Mouse (Mus musculus) liver, embryonic 13.5 days (tissue): ENCODE results near the gene Abhd4. TPM values are rescaled to one million over a fixed set of nuclear protein-coding genes. Genes with fewer than 3 reads are reported as not detected.
A peak's percentile ranks its signal among the peaks of the same experiment; 100 is the strongest.

ENCODE experiments used
- ATAC-seq: fragments of 200-750 bp; cut with Nextera tagmentation; 2 replicates; pipeline ENCODE4 v1.8.0; 2017; ENCODE audit warnings: low read depth, mild to moderate bottlenecking, moderate number of reproducible peaks, moderate library complexity
- DNase-seq: peaks from one replicate; pipeline ENCODE4 v3.0.0; 2022
- H3K27ac ChIP-seq: fragments of 300-500 bp; sonication (generic); 2 replicates; pipeline ENCODE4 v1.5.1; 2015; ENCODE audit warnings: moderate library complexity, mild to moderate bottlenecking, inconsistent platforms
- H3K27me3 ChIP-seq: fragments of 300-500 bp; sonication (generic); 2 replicates; pipeline ENCODE4 v1.6.1; 2015; ENCODE audit warnings: mild to moderate bottlenecking, inconsistent platforms
- H3K36me3 ChIP-seq: fragments of 300-500 bp; sonication (generic); 2 replicates; pipeline ENCODE4 v1.6.1; 2015; ENCODE audit warnings: mild to moderate bottlenecking, inconsistent platforms
- H3K4me1 ChIP-seq: fragments of 300-500 bp; sonication (generic); replicated peaks from 2 replicates; pipeline ENCODE4 v1.6.1; 2015; ENCODE audit warnings: inconsistent platforms
- H3K4me2 ChIP-seq: fragments of 300-500 bp; sonication (generic); 2 replicates; pipeline ENCODE4 v1.6.1; 2015; ENCODE audit warnings: inconsistent platforms, mild to moderate bottlenecking, moderate library complexity
- H3K4me3 ChIP-seq: fragments of 300-500 bp; sonication (generic); replicated peaks from 2 replicates; pipeline ENCODE4 v1.5.1; 2015; ENCODE audit warnings: mild to moderate bottlenecking, inconsistent platforms
- H3K9ac ChIP-seq: fragments of 300-500 bp; sonication (generic); 2 replicates; pipeline ENCODE4 v1.6.1; 2015; ENCODE audit warnings: mild to moderate bottlenecking, inconsistent platforms
- H3K9me3 ChIP-seq: fragments of 300-500 bp; sonication (generic); replicated peaks from 2 replicates; pipeline ENCODE4 v1.6.1; 2016; ENCODE audit warnings: inconsistent platforms
- WGBS: fragments of 180-500 bp; shearing (Covaris S2); methylation state at CpG from one replicate; pipeline ENCODE4 v1.1.7; 2015; ENCODE audit not compliant: insufficient replicate concordance; 5-methylcytosine and 5-hydroxymethylcytosine counted together
- polyA plus RNA-seq: library from polyadenylated mRNA; unstranded; fragments of >200 nt; fragmentation: Nextera tagmentation; extraction: Ambion mirVana; gene quantifications from 2 replicates; pipeline ENCODE4 v1.2.1, GENCODE M21; 2015

Gene Abhd4
- polyA plus RNA-seq, 1 experiment from 2014 or later = 17.9 TPM

DNA sequence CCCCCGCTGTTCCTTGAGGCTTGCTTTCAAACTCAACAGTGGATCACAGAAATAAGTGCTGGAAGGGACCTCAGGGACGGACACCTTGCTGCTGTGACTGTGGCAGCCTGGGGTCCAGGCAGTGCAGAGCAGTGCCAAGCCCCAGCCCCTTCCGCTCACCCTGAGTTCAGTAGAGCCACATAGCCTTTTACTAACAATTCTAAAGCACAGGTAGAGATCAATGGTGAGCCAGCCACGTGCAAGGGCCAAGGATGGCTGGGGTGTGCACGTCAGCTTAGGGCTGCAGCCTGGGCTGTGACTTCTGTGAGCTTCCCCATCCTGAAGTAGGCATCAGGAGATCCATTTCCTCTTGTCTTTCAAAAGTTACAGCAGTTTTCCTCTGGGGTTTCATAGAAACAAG, 42.2 kb upstream of the Abhd4 start:
- ATAC-seq (no peak), DNase-seq (no peak)
- no peak overlapping the region for H3K27ac ChIP-seq
- no peak overlapping the region for H3K4me2 ChIP-seq
- peaks cover 21% of the 10 kb centered on the region for H3K4me1 ChIP-seq
- no peaks in the 10 kb centered on the region for H3K36me3 ChIP-seq
- H3K4me3 ChIP-seq = no peak overlapping the region
- 65% methylated on average over 5 of the region's 5 CpGs for WGBS
- H3K27me3 ChIP-seq = peaks cover 4% of the 10 kb centered on the region; the same call in 1 of the 2 replicates
- H3K9ac ChIP-seq = no peak overlapping the region
- no peaks in the 10 kb centered on the region for H3K9me3 ChIP-seq

DNA sequence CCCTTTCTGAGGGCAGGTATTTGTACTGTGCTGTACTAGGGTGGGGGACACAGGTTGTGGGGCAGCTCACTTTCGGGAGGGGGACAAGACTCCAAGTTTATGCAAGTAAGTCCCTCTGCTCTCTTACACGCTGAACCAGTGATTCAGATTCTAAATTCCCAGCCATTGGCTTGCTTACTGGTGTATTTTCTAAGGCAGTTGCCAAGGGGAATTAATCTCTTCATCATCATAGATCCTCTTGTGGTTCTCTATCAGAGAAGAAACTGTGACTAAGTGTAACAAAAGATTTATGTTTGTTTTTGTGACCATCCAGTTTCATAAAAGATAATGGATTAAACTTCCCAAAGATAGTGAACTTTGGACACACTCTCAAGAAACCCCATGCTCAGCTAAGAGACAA, 40.3 kb upstream of the Abhd4 start:
- H3K27me3 ChIP-seq = no peaks in the 10 kb centered on the region; the same call in 1 of the 2 replicates
- H3K9ac ChIP-seq = no peak overlapping the region
- H3K36me3 ChIP-seq = no peaks in the 10 kb centered on the region
- no peak overlapping the region for H3K4me3 ChIP-seq
- ATAC-seq (no peak), DNase-seq (no peak)
- WGBS = 63% methylated on average over 2 of the region's 2 CpGs
- no peaks in the 10 kb centered on the region for H3K9me3 ChIP-seq
- H3K27ac ChIP-seq = no peak overlapping the region
- H3K4me1 ChIP-seq = peaks cover 2% of the 10 kb centered on the region
- H3K4me2 ChIP-seq = no peak overlapping the region

DNA sequence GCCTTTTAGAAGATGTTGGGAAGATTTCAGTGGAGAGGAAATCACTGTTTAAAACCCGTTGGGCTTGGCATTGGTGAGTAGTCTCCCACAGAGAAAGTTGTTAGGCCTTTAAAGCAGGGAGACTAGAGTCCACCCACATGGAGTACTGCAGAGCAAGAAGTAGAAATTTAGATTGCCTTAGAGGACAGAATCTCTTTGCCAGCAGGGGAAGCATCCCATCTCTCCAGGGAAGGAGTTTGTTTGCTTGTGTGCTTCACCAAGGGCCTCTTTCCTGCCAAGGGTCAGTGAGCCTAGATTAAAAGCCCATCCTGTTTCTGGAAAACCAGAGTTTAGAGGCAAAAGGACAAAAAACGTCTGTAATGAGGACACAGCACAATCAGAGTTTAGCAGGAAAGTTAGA, 39.5 kb upstream of the Abhd4 start:
- no peak overlapping the region for H3K27ac ChIP-seq
- DNase-seq (no peak), ATAC-seq (no peak)
- H3K9ac ChIP-seq = no peak overlapping the region
- H3K4me2 ChIP-seq = no peak overlapping the region
- H3K9me3 ChIP-seq = no peaks in the 10 kb centered on the region
- no peaks in the 10 kb centered on the region for H3K36me3 ChIP-seq
- no peak overlapping the region for H3K4me3 ChIP-seq
- H3K27me3 ChIP-seq = peaks cover 6% of the 10 kb centered on the region
- 24% methylated on average over 2 of the region's 2 CpGs for WGBS
- no peaks in the 10 kb centered on the region for H3K4me1 ChIP-seq

DNA sequence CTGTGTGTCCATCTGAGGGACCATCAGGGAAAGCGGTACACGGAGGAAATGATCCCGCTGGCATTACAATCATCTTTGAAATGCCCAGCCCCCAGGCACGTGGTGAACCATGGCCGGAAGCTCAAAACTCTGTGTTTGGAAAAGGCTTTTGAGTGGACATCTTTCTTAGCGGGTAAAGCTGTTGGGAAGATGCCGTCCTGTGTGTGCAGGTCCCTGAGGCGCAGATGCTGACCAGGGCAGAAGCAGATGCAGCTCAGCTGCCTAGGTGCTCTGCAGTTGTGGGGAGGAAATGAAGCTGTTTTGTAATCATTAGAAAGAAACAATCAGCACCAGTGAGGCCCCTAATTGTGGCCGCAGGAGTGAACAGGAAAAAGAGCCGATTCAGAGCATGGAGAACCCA, 39.1 kb upstream of the Abhd4 start:
- Histone ChIP-seq H3K9me3 (no peaks in the 10 kb centered on the region), H3K4me3 (no peak overlapping the region), H3K4me2 (no peak overlapping the region), H3K4me1 (no peaks in the 10 kb centered on the region), H3K27ac (no peak overlapping the region), H3K27me3 (peaks cover 10% of the 10 kb centered on the region), H3K36me3 (no peaks in the 10 kb centered on the region), H3K9ac (no peak overlapping the region)
- no peak for ATAC-seq
- no peak for DNase-seq
- WGBS = 63% methylated on average over 10 of the region's 10 CpGs

DNA sequence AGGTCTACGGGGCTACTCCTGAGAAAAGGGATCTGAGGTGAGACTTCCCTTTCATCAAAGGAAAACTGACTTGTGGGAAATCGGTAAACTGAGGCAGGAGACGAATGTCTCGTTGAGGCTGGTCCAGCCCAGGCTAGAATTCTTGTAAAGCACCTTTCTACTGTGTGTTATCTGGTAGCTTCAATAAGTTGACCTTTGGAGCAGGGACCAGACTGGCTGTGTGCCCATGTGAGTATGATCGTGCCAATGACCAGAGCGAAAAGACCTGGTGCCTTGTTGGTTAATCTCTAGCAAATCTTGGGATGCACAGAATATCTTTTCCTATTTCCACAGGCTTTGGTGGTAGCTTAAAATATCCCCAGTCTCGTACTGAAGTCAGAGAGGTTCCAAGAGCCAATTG, 37.9 kb upstream of the Abhd4 start:
- Histone ChIP-seq H3K36me3 (no peaks in the 10 kb centered on the region), H3K9me3 (no peaks in the 10 kb centered on the region), H3K27me3 (peaks cover 10% of the 10 kb centered on the region), H3K9ac (no peak overlapping the region), H3K27ac (no peak overlapping the region), H3K4me1 (peaks cover 8% of the 10 kb centered on the region), H3K4me2 (no peak overlapping the region), H3K4me3 (no peak overlapping the region)
- ATAC-seq (no peak), DNase-seq (no peak)
- WGBS = 75% methylated on average over 7 of the region's 7 CpGs

DNA sequence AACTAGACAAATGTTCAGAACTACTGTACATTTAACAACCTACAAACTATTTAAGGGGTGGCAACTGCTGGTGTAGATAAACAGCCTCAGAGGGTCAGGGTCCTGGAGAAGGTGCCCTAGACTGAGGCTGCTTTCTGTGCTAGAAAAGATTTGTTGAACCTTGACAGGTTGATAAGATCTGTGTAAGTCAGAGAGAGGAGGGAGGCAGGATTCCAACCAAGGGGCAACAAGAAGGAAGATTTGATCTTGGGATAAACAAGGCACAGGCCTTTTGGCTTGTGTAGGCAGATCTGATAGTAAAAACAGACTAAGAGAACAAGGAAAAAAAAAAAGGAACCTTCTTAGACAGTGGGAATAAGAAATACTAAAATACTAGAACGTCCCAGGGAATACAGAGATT, 35.8 kb upstream of the Abhd4 start:
- peaks cover 10% of the 10 kb centered on the region for H3K27me3 ChIP-seq
- WGBS = 67% methylated on average over 1 of the region's 1 CpGs
- DNase-seq = no peak
- H3K36me3 ChIP-seq = no peaks in the 10 kb centered on the region
- H3K4me2 ChIP-seq = no peak overlapping the region
- H3K27ac ChIP-seq = no peak overlapping the region
- H3K4me1 ChIP-seq = peaks cover 29% of the 10 kb centered on the region
- ATAC-seq = no peak
- no peak overlapping the region for H3K9ac ChIP-seq
- no peaks in the 10 kb centered on the region for H3K9me3 ChIP-seq
- no peak overlapping the region for H3K4me3 ChIP-seq

DNA sequence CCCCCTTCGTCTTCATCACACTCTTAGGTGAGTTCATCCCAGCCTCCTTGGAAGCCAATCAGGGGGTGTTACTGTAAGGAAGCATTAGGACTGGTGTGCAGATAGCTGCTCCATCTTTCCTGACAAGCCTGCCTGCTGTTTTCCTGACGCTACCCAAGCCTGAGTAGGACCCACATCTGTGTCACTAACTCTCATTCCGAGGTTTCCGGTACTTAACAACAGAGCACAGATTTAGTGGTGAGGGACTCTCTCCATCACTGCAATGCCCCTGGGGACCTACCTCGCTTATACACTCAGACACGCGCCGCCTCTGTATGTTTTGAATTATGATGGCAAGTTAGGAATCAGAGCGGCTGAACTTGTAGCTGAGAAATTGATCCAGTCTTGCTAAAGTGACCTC, 35.3 kb upstream of the Abhd4 start:
- ATAC-seq (no peak), DNase-seq (no peak)
- Histone ChIP-seq H3K4me3 (no peak overlapping the region), H3K27me3 (peaks cover 10% of the 10 kb centered on the region), H3K9ac (no peak overlapping the region), H3K4me1 (peaks cover 29% of the 10 kb centered on the region), H3K9me3 (no peaks in the 10 kb centered on the region), H3K36me3 (no peaks in the 10 kb centered on the region), H3K27ac (no peak overlapping the region), H3K4me2 (no peak overlapping the region)
- 64% methylated on average over 9 of the region's 9 CpGs for WGBS

DNA sequence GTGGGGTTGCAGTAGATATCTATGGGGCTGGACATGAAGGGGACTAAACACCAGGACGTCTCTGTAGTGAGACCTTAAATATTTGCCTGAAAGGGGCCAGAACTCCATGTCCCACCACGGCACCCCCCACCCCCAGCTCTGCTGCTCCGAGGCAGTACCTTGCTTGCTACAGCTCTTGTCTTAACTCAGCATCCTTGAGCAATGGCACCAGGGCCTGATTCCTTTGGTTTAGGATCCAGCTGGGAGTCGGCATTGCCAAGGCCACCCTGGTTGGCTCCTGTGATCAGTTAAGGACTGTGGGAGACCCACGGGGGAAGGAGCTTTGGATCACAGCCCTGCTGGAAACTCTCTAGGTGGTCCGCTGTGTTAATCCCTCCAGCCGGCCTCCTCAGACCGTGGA, 34.7 kb upstream of the Abhd4 start:
- Histone ChIP-seq H3K27ac (no peak overlapping the region), H3K27me3 (peaks cover 10% of the 10 kb centered on the region), H3K36me3 (no peaks in the 10 kb centered on the region), H3K4me3 (no peak overlapping the region), H3K9me3 (no peaks in the 10 kb centered on the region), H3K4me1 (peaks cover 29% of the 10 kb centered on the region), H3K9ac (no peak overlapping the region), H3K4me2 (no peak overlapping the region)
- WGBS = 61% methylated on average over 8 of the region's 8 CpGs
- ATAC-seq = no peak
- DNase-seq = no peak

DNA sequence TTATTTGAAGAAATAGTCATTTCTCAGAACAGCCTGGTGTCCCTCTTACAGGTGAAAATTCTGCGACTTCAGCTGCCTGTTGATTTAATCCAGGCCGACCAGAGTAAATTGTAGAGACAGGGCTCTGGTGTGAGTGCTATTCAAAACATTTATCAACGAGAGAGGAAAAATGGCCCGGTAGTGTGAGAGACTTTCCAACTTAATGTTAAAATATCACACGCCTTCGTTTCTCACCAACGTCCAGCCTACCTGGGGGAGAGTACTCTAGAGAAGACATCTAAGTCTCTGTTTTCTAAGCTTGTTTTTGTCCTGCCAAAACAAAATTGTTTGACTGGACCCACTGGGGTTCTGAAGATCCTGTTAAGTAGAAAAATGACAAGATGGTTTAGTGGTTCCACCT, 34.1 kb upstream of the Abhd4 start:
- Histone ChIP-seq H3K4me3 (no peak overlapping the region), H3K4me1 (peaks cover 34% of the 10 kb centered on the region), H3K9ac (no peak overlapping the region), H3K4me2 (no peak overlapping the region), H3K27ac (no peak overlapping the region), H3K27me3 (peaks cover 10% of the 10 kb centered on the region), H3K36me3 (no peaks in the 10 kb centered on the region), H3K9me3 (no peaks in the 10 kb centered on the region)
- ATAC-seq = no peak
- 77% methylated on average over 7 of the region's 7 CpGs for WGBS
- DNase-seq = no peak

DNA sequence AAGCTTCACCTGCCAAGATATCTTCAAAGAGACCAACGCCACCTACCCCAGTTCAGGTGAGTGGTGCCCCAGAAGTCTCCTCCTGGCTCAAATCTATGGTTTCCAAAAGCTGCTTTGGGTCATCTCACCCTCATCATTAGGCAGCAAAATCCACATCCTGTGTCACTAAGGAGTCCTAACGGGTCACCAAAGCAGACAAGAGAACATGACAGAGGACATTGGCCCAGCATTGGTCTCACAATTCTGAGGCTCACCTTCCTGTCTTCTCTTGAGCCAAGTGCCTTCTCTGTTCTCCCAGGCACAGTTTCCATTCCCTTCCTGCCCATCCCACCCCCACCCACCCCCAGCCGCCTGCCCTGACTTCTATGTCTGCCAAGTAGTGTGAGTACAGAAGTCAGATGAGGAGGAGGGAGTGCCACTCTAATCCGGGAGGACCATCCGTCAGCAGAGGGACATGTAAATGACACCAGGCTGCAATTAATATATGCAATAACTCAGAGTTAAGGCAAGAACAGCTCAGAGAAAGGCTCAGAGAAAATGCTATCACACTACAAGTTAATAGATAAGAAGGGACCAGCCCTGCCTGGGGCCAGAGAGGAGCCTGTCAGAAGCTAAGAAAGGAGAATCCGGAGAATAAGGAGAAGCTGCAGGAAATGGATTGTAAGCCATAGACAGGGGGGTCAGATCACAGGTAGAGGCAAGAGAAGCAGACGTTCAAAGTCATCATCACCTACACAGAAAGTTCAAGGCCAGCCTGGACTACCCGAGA, 33.1 kb upstream of the Abhd4 start:
- Histone ChIP-seq H3K4me1 (peaks cover 38% of the 10 kb centered on the region), H3K27me3 (peaks cover 13% of the 10 kb centered on the region), H3K36me3 (no peaks in the 10 kb centered on the region), H3K27ac (no peak overlapping the region), H3K4me3 (no peak overlapping the region), H3K9ac (no peak overlapping the region), H3K4me2 (no peak overlapping the region), H3K9me3 (no peaks in the 10 kb centered on the region)
- ATAC-seq (peak; percentile 59), DNase-seq (no peak)
- 48% methylated on average over 8 of the region's 8 CpGs for WGBS

DNA sequence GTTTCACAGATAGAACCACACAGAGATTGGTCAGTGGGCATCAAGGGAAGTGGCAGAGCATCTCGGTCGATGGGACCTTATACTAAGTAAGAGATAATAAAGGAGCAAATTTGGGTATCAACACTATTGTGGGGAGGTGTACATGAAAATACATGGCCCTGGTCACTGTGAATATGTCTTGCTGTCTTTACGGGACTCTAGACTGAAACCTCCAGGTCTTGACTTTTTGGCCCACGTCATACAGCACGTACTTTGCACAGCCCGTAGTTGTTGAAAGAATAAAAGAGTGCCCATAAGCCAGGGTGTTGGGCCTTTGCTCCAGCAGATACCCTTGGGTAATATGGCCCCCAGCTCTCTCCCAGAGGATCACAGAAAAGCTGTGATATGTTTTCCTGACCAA, 32.3 kb upstream of the Abhd4 start:
- H3K9me3 ChIP-seq = no peaks in the 10 kb centered on the region
- no peak overlapping the region for H3K9ac ChIP-seq
- no peak overlapping the region for H3K4me2 ChIP-seq
- H3K4me1 ChIP-seq = peaks cover 40% of the 10 kb centered on the region
- H3K27me3 ChIP-seq = peaks cover 13% of the 10 kb centered on the region
- no peak overlapping the region for H3K4me3 ChIP-seq
- H3K27ac ChIP-seq = no peak overlapping the region
- WGBS = 83% methylated on average over 6 of the region's 6 CpGs
- no peaks in the 10 kb centered on the region for H3K36me3 ChIP-seq
- ATAC-seq (no peak), DNase-seq (no peak)

DNA sequence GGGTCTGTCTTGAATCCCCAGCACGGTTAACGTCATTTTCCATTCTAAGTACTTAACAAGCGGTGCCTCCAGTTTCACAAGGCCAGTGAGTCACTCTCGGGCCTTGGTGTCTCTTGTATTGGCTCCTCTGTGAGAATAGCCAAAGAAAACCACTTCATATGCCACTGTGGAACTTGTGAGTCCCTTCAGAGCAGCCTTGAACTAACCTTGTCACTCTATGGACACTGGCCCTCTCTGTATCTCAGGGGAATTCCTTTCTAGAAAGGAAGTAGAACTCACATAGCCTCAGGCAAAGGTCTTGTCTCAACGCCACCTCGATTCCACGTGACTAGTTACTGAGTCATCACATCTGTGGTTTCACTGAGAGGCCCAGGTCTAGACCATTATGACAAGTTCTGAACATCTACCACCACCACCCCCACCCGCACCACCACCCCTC, 31.7 kb upstream of the Abhd4 start:
- H3K9ac ChIP-seq = no peak overlapping the region
- no peaks in the 10 kb centered on the region for H3K9me3 ChIP-seq
- no peak overlapping the region for H3K4me3 ChIP-seq
- peaks cover 13% of the 10 kb centered on the region for H3K27me3 ChIP-seq
- H3K36me3 ChIP-seq = no peaks in the 10 kb centered on the region
- DNase-seq (no peak), ATAC-seq (no peak)
- H3K4me2 ChIP-seq = no peak overlapping the region
- H3K4me1 ChIP-seq = peaks cover 47% of the 10 kb centered on the region
- WGBS = 54% methylated on average over 8 of the region's 8 CpGs
- H3K27ac ChIP-seq = no peak overlapping the region
